Comparison of ENCODE assay signal across 14 mouse cellular contexts in the genomic region with DNA sequence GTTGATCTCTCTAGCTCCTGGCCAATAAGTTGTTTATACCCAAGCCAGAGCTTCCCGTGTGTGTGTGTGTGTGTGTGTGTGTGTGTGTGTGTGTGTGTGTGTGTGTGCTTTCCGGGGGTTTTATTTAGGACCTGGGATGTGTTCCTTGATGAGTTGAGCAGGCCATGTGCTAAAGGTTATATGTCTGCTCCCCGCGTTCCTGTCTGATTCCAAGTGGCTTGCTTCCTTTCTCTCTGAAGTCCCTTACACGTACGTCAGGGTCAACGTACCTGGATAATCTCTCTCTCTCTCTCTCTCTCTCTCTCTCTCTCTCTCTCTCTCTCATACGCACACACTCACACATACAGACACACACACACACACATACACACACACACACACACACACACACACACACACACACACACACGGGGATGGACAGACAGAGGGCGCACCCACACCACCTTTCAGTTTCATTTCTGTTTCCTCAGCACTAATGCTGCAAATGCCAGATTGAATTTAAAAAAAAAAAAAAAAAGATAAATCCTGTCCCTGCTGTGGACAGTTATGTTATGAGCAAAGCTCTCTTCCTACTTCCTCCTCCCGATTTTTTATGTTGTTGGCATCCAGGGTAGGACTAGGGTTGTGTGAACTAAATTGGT.
DNase-seq lines count a peak whose midpoint lies in the region; ATAC-seq lines count a peak whose summit lies in the region.
"Had no signal": no experiment of that assay in that cellular context is flagged by ENCODE, and none has a peak within 500 bp of the region (broad histone marks: within the 10 kb centered on the region; RNA-seq: fewer than 3 reads in every experiment).

No protein-coding gene starts in this region.

- H3K4me1 ChIP-seq in lung, embryonic 16.5 days (replicated peaks; ENCODE audit: control insufficient read depth, insufficient read depth, low read length) = no peaks in the 10 kb centered on the region

- intact Hi-C loops in heart, postnatal 25 days (cut with DNase I) = loop anchor here (2.0 to 5.0 kb wide), 3 partner anchors 117 to 187 kb away; a partner anchor contains a TSS

- peak; percentile 60 to 67 for DNase-seq in heart, adult 18-20 months
- DNase-seq in heart, postnatal 25 days (ENCODE audit: low spot score) = no peak
- DNase-seq in lung, adult 18-20 months = no peak
- DNase-seq in lung, postnatal 36 days = peak; percentile 50
- DNase-seq in thymus, adult 18-20 months = no peak
- DNase-seq: cerebellum, adult 11-12 months; liver; midbrain, embryonic 14.5 days had no signal

- no peaks in the 10 kb centered on the region for H3K36me3 ChIP-seq in lung, embryonic 16.5 days (ENCODE audit: control insufficient read depth, insufficient read depth, low read length)
- H3K36me3 ChIP-seq: embryonic facial prominence, embryonic 12.5 days had no signal

- H3K9me3 ChIP-seq in lung, embryonic 16.5 days (ENCODE audit: control insufficient read depth, low read length) = no peaks in the 10 kb centered on the region
- H3K9me3 ChIP-seq: embryonic facial prominence, embryonic 12.5 days had no signal

- peak; percentile 32; the same call in 1 of the 2 replicates for ATAC-seq in lung, embryonic 16.5 days (ENCODE audit: low read depth)
- peak; percentile 62 for ATAC-seq in granulocyte monocyte progenitor cell, adult 5-6 weeks (replicated peaks; ENCODE audit: poor library complexity, severe bottlenecking)
- ATAC-seq in erythroid progenitor cell, adult 5-6 weeks (replicated peaks; ENCODE audit: low FRiP score, poor library complexity, severe bottlenecking) = no peak
- ATAC-seq: inflammation-experienced regulatory T-cells, adult 6 months had no signal

- H3K9ac ChIP-seq in lung, embryonic 16.5 days (ENCODE audit: low read length) = no peak overlapping the region
- H3K9ac ChIP-seq: embryonic facial prominence, embryonic 12.5 days had no signal

- H3K27me3 ChIP-seq in lung, embryonic 16.5 days (ENCODE audit: control insufficient read depth, insufficient read depth, low read depth, low read length) = no peaks in the 10 kb centered on the region
- H3K27me3 ChIP-seq: embryonic facial prominence, embryonic 12.5 days had no signal

- no peak overlapping the region for H3K4me3 ChIP-seq in lung, embryonic 16.5 days (ENCODE audit: low read length)
- H3K4me3 ChIP-seq: embryonic facial prominence, embryonic 12.5 days; left cerebral cortex, adult 2 months had no signal

- H3K4me2 ChIP-seq in lung, embryonic 16.5 days (ENCODE audit: low read depth, low read length) = no peak overlapping the region
- H3K4me2 ChIP-seq: embryonic facial prominence, embryonic 12.5 days had no signal

- 56% methylated on average over 11 of the region's 11 CpGs for WGBS in lung, embryonic 16.5 days

- no peak overlapping the region; the same call in 1 of the 2 replicates for H3K27ac ChIP-seq in lung, embryonic 16.5 days (ENCODE audit: low read length)
- H3K27ac ChIP-seq: embryonic facial prominence, embryonic 12.5 days; left cerebral cortex, adult 2 months had no signal

Comparison
In these comparisons a context has a peak if more than half of its experiments do, and no peak if none do; other contexts are left out.
1. DNase-seq: peak in heart, adult 18-20 months (2 of 2) and lung, postnatal 36 days (single experiment); none in heart, postnatal 25 days (single experiment), lung, adult 18-20 months (0 of 2) and thymus, adult 18-20 months (0 of 2).